Mouse (Mus musculus): ENCODE results near the gene Shroom3.

The Shroom3 gene

GRCm38 (mm10) chr5:92683351-92683807, at the start of gene Shroom3:
Shroom3 (plus strand) TSS chr5:92683435.
- peak; percentile 55 for DNase-seq (ENCODE audit: low spot score)

- DNase-seq (ENCODE audit: low spot score): no peak
Observed at GRCm38 (mm10) chr5:92633526-92633925, 49.7 kb upstream of the Shroom3 start.

- no peak for DNase-seq (ENCODE audit: low spot score)
Observed at GRCm38 (mm10) chr5:92634916-92635315, 48.3 kb upstream of the Shroom3 start.

GRCm38 (mm10) chr5:92635891-92636290, 47.3 kb upstream of the Shroom3 start:
- DNase-seq (ENCODE audit: low spot score): no peak

GRCm38 (mm10) chr5:92640861-92641260, 42.4 kb upstream of the Shroom3 start:
- DNase-seq (ENCODE audit: low spot score): no peak

- DNase-seq (ENCODE audit: low spot score): peak; percentile 14
Observed at GRCm38 (mm10) chr5:92656256-92656655, 27.0 kb upstream of the Shroom3 start.

GRCm38 (mm10) chr5:92664321-92664720, 18.9 kb upstream of the Shroom3 start:
- no peak for DNase-seq (ENCODE audit: low spot score)

- no peak for DNase-seq (ENCODE audit: low spot score)
Observed at GRCm38 (mm10) chr5:92666860-92667259, 16.4 kb upstream of the Shroom3 start.

- DNase-seq (ENCODE audit: low spot score): peak; percentile 87
Observed at GRCm38 (mm10) chr5:92674859-92675573, 8.2 kb upstream of the Shroom3 start, which contains the start of gene Ccdc158. Ccdc158 (minus strand) TSS chr5:92675271.

GRCm38 (mm10) chr5:92675574-92675920, 7.7 kb upstream of the Shroom3 start:
- no peak for DNase-seq (ENCODE audit: low spot score)

- DNase-seq (ENCODE audit: low spot score): peak; percentile 29
Observed at GRCm38 (mm10) chr5:92679441-92679840, 3.8 kb upstream of the Shroom3 start.

- DNase-seq (ENCODE audit: low spot score): no peak
Observed at GRCm38 (mm10) chr5:92681861-92682260, 1.4 kb upstream of the Shroom3 start.

GRCm38 (mm10) chr5:92682621-92683348, 450 bp upstream of the Shroom3 start:
- peak; percentile 21 for DNase-seq (ENCODE audit: low spot score)

GRCm38 (mm10) chr5:92683871-92684475, 738 bp downstream of the Shroom3 start:
- DNase-seq (ENCODE audit: low spot score): no peak

GRCm38 (mm10) chr5:92684715-92685460, 1.7 kb downstream of the Shroom3 start:
- DNase-seq (ENCODE audit: low spot score): no peak

- no peak for DNase-seq (ENCODE audit: low spot score)
Observed at GRCm38 (mm10) chr5:92688124-92688523, 4.9 kb downstream of the Shroom3 start.

- no peak for DNase-seq (ENCODE audit: low spot score)
Observed at GRCm38 (mm10) chr5:92688569-92688968, 5.3 kb downstream of the Shroom3 start.

GRCm38 (mm10) chr5:92692206-92693007, 9.2 kb downstream of the Shroom3 start:
- no peak for DNase-seq (ENCODE audit: low spot score)

GRCm38 (mm10) chr5:92693744-92694143, 10.5 kb downstream of the Shroom3 start:
- no peak for DNase-seq (ENCODE audit: low spot score)

- no peak for DNase-seq (ENCODE audit: low spot score)
Observed at GRCm38 (mm10) chr5:92694316-92694995, 11.2 kb downstream of the Shroom3 start.

All from yolk sac, embryonic 10.5 days (tissue).